Mouse (Mus musculus) embryonic facial prominence, embryonic 14.5 days (tissue): ENCODE measurements around the gene Wdfy3. TPM values are rescaled to one million over a fixed set of nuclear protein-coding genes. Genes with fewer than 3 reads are reported as not detected.
"Not testable (repeated sequence)": the region's sequence is repeated elsewhere in the genome, so short reads cannot be mapped to it uniquely, and the experiment has no call there.

Experiments used
- ATAC-seq: fragments of 200-750 bp; cut with Nextera tagmentation; 2 replicates; pipeline ENCODE4 v1.8.0; 2017; ENCODE audit warnings: low read depth, moderate number of reproducible peaks, moderate TSS enrichment
- DNase-seq: peaks from one replicate; pipeline ENCODE4 v3.0.0-alpha.2; 2015; ENCODE audit warnings: low spot score
- H3K27ac ChIP-seq: fragments of 300-500 bp; sonication (generic); replicated peaks from 2 replicates; pipeline ENCODE4 v1.5.1; 2014; ENCODE audit warnings: low read depth, mild to moderate bottlenecking, low read length, moderate library complexity
- H3K27me3 ChIP-seq: fragments of 300-500 bp; sonication (generic); replicated peaks from 2 replicates; pipeline ENCODE4 v1.6.1; 2014; ENCODE audit warnings: low read length; ENCODE audit not compliant: control insufficient read depth, insufficient read depth
- H3K36me3 ChIP-seq: fragments of 300-500 bp; sonication (generic); 2 replicates; pipeline ENCODE4 v1.6.1; 2014; ENCODE audit warnings: low read length, mixed read lengths; ENCODE audit not compliant: control insufficient read depth, insufficient read depth
- H3K4me1 ChIP-seq: fragments of 300-500 bp; sonication (generic); 2 replicates; pipeline ENCODE4 v1.6.1; 2014; ENCODE audit warnings: antibody characterized with exemption, low read length; ENCODE audit not compliant: control insufficient read depth, insufficient read depth
- H3K4me2 ChIP-seq: fragments of 300-500 bp; sonication (generic); 2 replicates; pipeline ENCODE4 v1.6.1; 2014; ENCODE audit warnings: low read depth, mild to moderate bottlenecking, low read length, moderate library complexity, mixed read lengths
- H3K4me3 ChIP-seq: fragments of 300-500 bp; sonication (generic); 2 replicates; pipeline ENCODE4 v1.5.1; 2014; ENCODE audit warnings: low read depth, mild to moderate bottlenecking, low read length
- H3K9ac ChIP-seq: fragments of 300-500 bp; sonication (generic); 2 replicates; pipeline ENCODE4 v1.6.1; 2014; ENCODE audit warnings: low read depth, mild to moderate bottlenecking, low read length, moderate library complexity, mixed read lengths
- H3K9me3 ChIP-seq: fragments of 300-500 bp; sonication (generic); 2 replicates; pipeline ENCODE4 v1.6.1; 2016; ENCODE audit warnings: low read length; ENCODE audit not compliant: control insufficient read depth
- WGBS: fragments of 180-500 bp; shearing (Covaris S2); extraction: QIAGEN DNeasy Blood & Tissue Kit; methylation state at CpG from one replicate; pipeline ENCODE4 v1.1.7; 2014; 5-methylcytosine and 5-hydroxymethylcytosine counted together
- polyA plus RNA-seq: library from polyadenylated mRNA; unstranded; fragments of >200 nt; fragmentation: Nextera tagmentation; extraction: Ambion mirVana; gene quantifications from 2 replicates; pipeline ENCODE4 v1.2.1, GENCODE M21; 2014

Gene Wdfy3
- polyA plus RNA-seq, 1 experiment from 2014 or later = 20.0 TPM

DNA sequence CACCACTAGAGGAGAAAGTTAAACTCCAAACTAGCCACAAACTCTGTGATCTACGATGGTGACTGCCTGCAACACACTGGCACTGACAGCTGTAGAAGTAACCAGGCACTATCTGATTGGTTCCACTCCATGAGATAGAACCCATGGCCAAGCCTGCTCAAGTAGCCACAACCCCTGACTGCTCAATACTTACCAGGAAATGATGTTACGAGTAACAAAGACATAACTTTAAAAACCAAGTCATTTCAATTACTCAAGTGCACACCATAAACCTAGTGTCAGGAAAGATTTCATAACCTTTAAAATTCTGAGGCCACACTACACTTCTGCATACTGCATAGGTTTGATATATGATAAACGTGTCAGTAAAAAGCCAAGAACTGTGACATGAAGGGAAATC is 164.1 kb downstream of the Wdfy3 start:
- H3K4me3 ChIP-seq = no peak overlapping the region
- no peak overlapping the region for H3K27ac ChIP-seq
- no peaks in the 10 kb centered on the region for H3K9me3 ChIP-seq
- no peaks in the 10 kb centered on the region for H3K4me1 ChIP-seq
- no peak for DNase-seq
- peaks cover 94% of the 10 kb centered on the region for H3K36me3 ChIP-seq
- no peak for ATAC-seq
- H3K4me2 ChIP-seq = no peak overlapping the region
- H3K27me3 ChIP-seq = no peaks in the 10 kb centered on the region
- WGBS = 93% methylated on average over 3 of the region's 3 CpGs
- no peak overlapping the region for H3K9ac ChIP-seq

- peaks cover 94% of the 10 kb centered on the region for H3K36me3 ChIP-seq
- not testable (repeated sequence) for H3K27ac ChIP-seq, ATAC-seq, H3K9me3 ChIP-seq, H3K27me3 ChIP-seq, H3K9ac ChIP-seq, DNase-seq, H3K4me3 ChIP-seq, H3K4me2 ChIP-seq, H3K4me1 ChIP-seq
- 79% methylated on average over 3 of the region's 4 CpGs for WGBS
These were observed 164.9 kb downstream of the Wdfy3 start for GRCm38 (mm10) chr5:101904841-101905240.

- Histone ChIP-seq H3K9me3 (no peaks in the 10 kb centered on the region), H3K4me1 (no peaks in the 10 kb centered on the region), H3K4me3 (no peak overlapping the region), H3K27ac (no peak overlapping the region), H3K4me2 (no peak overlapping the region), H3K36me3 (peaks cover 91% of the 10 kb centered on the region), H3K27me3 (no peaks in the 10 kb centered on the region), H3K9ac (no peak overlapping the region)
- ATAC-seq = no peak
- 96% methylated on average over 1 of the region's 1 CpGs for WGBS
- peak; percentile 8 for DNase-seq
These were observed 167.0 kb downstream of the Wdfy3 start for GRCm38 (mm10) chr5:101902686-101903085.

- WGBS = 92% methylated on average over 15 of the region's 15 CpGs
- H3K4me1 ChIP-seq = no peaks in the 10 kb centered on the region
- H3K36me3 ChIP-seq = peaks cover 91% of the 10 kb centered on the region
- no peak for DNase-seq
- H3K9ac ChIP-seq = no peak overlapping the region
- H3K9me3 ChIP-seq = no peaks in the 10 kb centered on the region
- H3K4me3 ChIP-seq = no peak overlapping the region
- no peak for ATAC-seq
- H3K27me3 ChIP-seq = no peaks in the 10 kb centered on the region
- H3K27ac ChIP-seq = no peak overlapping the region
- H3K4me2 ChIP-seq = no peak overlapping the region
These were observed 169.7 kb downstream of the Wdfy3 start for GRCm38 (mm10) chr5:101899981-101900380.

DNA sequence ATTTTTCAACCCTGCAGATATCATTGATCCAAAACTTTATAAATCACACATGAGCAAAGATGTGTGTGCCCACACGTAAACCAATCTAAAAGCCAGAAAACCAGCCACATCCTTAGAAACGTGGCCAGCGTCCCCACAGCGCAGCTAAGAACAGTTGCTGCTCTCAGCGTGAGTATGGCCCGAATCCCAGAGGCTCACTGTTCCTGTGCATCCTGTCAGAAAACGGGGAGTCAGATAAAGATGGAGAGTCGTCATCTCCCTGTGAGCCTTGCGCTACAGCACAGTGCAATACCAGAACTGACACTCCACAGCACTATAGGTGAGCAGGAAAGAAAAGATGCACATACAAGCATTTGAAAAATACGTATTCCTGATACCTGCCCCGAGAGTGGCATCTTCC is 172.9 kb downstream of the Wdfy3 start:
- Histone ChIP-seq H3K4me3 (no peak overlapping the region), H3K9me3 (no peaks in the 10 kb centered on the region), H3K4me2 (no peak overlapping the region), H3K27me3 (no peaks in the 10 kb centered on the region), H3K9ac (no peak overlapping the region), H3K27ac (no peak overlapping the region), H3K4me1 (no peaks in the 10 kb centered on the region), H3K36me3 (peaks cover 91% of the 10 kb centered on the region)
- DNase-seq (no peak), ATAC-seq (no peak)
- 92% methylated on average over 11 of the region's 11 CpGs for WGBS

DNA sequence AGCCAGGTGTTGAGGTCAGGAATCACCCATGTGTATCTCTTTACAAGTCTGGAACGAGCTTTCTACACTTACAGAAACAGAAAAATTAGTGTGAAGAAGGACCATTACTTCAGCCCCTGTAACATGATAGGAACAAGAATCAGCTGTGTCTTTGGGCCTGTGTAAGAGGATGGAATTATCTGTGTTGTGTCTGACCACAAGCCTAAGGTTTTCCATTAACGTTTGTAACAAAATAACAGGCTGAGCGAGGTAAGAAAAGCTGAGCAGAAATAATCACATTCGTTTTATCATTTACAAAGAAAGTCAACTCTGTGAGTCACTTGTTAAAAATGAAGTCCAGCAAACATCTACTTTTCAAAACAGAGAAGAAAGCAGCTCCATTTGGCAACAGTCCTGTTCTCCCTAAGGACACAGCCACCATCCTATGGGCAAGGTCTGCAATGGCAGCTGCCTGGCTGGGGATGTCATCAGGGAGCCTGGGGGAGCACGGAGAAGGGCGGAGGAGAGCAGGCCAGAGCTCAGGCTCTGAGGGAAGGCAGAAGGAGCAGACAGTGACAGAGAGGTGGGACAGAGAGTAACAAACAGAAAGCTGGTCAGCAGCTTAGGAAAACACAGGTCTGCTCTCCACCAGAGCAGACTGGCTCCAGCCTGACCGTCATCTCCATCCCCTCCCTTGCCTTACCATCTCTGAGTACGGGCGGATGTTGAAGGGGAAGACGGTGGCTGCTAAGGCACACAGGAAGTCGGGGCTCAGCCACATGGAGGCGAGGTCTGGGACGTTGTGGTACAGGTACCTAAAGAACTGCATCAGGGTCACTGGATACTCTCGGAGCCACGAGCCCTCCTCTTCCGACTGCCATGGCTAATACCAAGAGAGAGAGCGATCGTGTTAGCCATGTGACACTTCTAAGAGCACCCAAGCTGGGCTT is 173.7 kb downstream of the Wdfy3 start:
- ATAC-seq (no peak), DNase-seq (no peak)
- H3K9me3 ChIP-seq = no peaks in the 10 kb centered on the region
- H3K27ac ChIP-seq = no peak overlapping the region
- H3K27me3 ChIP-seq = no peaks in the 10 kb centered on the region
- no peak overlapping the region for H3K4me3 ChIP-seq
- H3K4me2 ChIP-seq = no peak overlapping the region
- no peak overlapping the region for H3K9ac ChIP-seq
- peaks cover 89% of the 10 kb centered on the region for H3K36me3 ChIP-seq
- 90% methylated on average over 18 of the region's 18 CpGs for WGBS
- no peaks in the 10 kb centered on the region for H3K4me1 ChIP-seq

GRCm38 (mm10) chr5:101895119-101895518 is 174.6 kb downstream of the Wdfy3 start:
- H3K9ac ChIP-seq = no peak overlapping the region
- ATAC-seq (no peak), DNase-seq (no peak)
- no peak overlapping the region for H3K27ac ChIP-seq
- H3K4me1 ChIP-seq = no peaks in the 10 kb centered on the region
- H3K9me3 ChIP-seq = no peaks in the 10 kb centered on the region
- no peaks in the 10 kb centered on the region for H3K27me3 ChIP-seq
- H3K4me3 ChIP-seq = no peak overlapping the region
- H3K36me3 ChIP-seq = peaks cover 88% of the 10 kb centered on the region
- 85% methylated on average over 11 of the region's 11 CpGs for WGBS
- no peak overlapping the region for H3K4me2 ChIP-seq

DNA sequence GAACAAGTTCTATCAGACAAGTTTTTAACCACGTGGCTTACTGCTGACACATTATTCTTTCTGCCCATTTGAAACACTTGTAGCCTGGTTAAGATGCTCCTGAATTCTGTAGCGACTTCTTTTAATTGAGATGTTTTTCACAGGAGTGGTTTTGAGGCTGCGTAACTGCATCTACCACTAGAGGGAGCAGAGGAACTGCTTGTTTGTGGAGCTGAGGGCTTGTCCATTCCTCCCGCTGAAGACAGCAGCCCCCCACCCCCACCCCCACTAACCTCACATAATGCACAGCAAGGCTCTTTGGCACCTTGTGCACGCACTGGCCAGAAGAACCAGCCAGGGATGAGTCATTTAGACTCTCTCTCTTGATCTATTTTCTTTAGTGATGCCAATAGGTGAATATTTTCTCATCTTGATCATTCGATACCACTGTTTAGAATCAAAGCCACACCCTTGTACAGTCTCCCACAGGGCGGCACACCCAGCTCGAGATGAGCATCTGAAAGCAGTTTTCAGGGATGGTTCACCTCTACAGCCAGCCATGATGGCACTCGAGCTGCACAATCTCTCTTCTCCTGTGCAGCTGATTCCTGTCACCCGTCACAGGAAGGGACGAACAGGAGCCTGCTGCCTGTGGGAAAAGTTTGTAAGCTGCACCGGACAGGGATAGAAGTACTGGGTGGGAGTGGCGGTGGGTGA is 175.8 kb downstream of the Wdfy3 start:
- Histone ChIP-seq H3K36me3 (peaks cover 89% of the 10 kb centered on the region), H3K4me1 (no peaks in the 10 kb centered on the region), H3K27ac (no peak overlapping the region), H3K9ac (no peak overlapping the region), H3K9me3 (no peaks in the 10 kb centered on the region), H3K4me3 (no peak overlapping the region), H3K27me3 (no peaks in the 10 kb centered on the region), H3K4me2 (no peak overlapping the region)
- peak; percentile 41 for DNase-seq
- WGBS = 64% methylated on average over 13 of the region's 13 CpGs
- no peak for ATAC-seq
